Mouse (Mus musculus): ENCODE data around the gene Tmem143. TPM values are rescaled to one million over a fixed set of nuclear protein-coding genes. Genes with fewer than 3 reads are reported as not detected.
A peak's percentile ranks its signal among the peaks of the same experiment; 100 is the strongest.

Gene Tmem143
- polyA plus RNA-seq (2016; fragmentation: Nextera tagmentation; extraction: Ambion mirVana) = 5.8 and 6.5 TPM in 2 replicates

DNA sequence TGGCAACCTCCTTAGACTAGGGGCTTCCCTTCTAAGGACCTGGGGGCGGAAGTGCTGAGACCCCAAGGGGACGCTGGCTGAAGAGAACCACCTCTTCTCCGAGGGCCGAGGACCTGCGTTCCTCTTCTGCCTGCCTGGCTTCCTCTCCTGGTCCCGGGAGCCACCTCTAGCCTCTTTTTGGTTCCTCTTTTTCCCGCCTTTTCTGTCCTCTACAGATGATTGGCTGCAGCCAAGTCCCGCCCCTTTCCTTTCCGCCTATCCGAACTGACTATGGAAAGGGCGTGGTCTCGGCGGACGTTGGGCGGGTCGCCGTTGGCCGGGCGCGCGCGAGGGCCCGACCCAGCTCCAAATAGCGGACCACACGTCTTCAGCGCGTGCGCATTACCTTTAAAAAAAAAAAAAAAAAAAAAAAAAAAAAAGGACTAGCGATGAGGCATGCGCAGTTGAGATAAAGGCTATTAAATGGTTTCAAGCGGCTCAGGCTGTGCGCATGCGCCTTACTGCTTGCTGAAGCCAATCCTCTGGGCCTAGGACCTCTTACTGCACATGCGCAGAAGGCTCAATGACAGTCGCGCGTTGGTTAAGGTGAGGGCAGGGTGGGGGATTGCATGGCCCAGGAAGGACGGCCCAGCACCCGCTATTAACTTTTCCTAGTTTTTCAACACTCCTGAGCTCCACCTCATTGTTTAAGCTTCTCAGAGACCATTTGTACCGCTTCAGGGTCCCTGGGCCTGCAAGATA, at the start of gene Tmem143, which contains the start of gene Syngr4:
Gene Tmem143 (plus strand): TSS at position 425 of the 741 bp plus-strand sequence.
Gene Syngr4 (minus strand): TSS at position 198 of the 741 bp plus-strand sequence.
- WGBS = under 1% methylated on average over 40 of the region's 40 CpGs
- DNase-seq (ENCODE audit: low spot score) = peak; percentile 98
- H3K4me3 ChIP-seq = peak within 1 kb of the TSS; percentile 61
- peaks cover 7% of the 10 kb centered on the region; the same call in 1 of the 2 replicates for H3K27me3 ChIP-seq (ENCODE audit: insufficient read depth, poor library complexity, severe bottlenecking)
- no peaks in the 10 kb centered on the region for H3K36me3 ChIP-seq
- peaks cover 17% of the 10 kb centered on the region; the same call in 1 of the 2 replicates for H3K4me1 ChIP-seq
- no peaks in the 10 kb centered on the region for H3K9me3 ChIP-seq
- peak within 1 kb of the TSS; percentile 91 for H3K27ac ChIP-seq

DNA sequence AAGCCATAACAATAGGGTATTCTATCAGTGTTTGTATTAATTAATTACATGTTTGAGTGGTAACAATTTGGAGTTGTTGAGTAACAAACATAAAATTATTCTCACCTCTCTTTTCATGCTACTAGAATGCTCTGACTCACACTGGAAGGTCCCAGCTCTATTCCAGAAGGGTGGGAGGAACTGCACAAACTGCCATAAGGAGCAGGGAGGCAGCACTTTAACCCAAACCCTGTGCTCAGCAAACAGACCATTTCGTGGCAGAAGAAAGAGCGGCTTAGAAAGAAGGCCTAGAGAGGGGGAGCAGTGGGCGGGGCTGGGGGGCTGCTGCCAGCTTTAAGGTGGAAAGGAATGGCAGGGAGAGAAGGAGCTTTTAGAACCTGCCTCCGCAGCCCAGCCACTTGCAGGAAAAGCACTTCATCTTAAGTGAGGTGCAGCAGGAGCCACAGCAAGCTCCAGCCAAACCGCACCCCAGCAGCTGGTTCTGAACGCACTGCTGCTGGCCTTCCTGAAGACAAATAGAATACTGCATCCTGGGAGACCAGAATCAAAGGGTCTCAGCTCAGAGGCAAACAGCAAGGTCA, 48.2 kb upstream of the Tmem143 start:
- Histone ChIP-seq H3K36me3 (no peaks in the 10 kb centered on the region), H3K9me3 (no peaks in the 10 kb centered on the region), H3K4me3 (no peak overlapping the region), H3K27me3 (ENCODE audit: insufficient read depth, poor library complexity, severe bottlenecking) (peaks cover 56% of the 10 kb centered on the region), H3K4me1 (0 out of 2 replicates have a peak, but pooled peaks cover 3% of the 10 kb centered on the region), H3K27ac (no peak overlapping the region)
- DNase-seq (ENCODE audit: low spot score) = no peak
- WGBS = 18% methylated on average over 6 of the region's 6 CpGs

DNA sequence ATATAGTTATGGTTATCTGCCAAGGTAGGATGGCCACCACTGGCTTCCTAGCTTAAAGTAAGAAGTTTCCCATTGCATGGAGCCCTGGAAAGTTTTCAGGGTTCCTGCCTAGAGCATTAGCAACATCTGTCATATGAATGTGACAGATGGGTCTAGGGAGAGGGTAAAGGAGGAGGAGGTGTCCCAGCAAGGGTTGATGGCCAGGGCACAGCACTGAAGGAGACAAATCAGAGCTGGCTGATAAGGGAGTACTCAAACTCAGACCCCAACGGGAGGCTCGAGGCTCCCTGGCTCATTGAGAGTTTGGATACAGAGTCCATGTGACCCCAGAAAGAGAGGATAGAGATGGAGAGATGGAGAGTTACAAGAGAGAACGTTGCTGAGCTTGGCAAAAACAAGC, 46.1 kb upstream of the Tmem143 start:
- Histone ChIP-seq H3K27me3 (ENCODE audit: insufficient read depth, poor library complexity, severe bottlenecking) (peaks cover 61% of the 10 kb centered on the region), H3K9me3 (no peaks in the 10 kb centered on the region), H3K36me3 (no peaks in the 10 kb centered on the region), H3K27ac (no peak overlapping the region), H3K4me3 (no peak overlapping the region), H3K4me1 (0 out of 2 replicates have a peak, but pooled peaks cover 3% of the 10 kb centered on the region)
- DNase-seq (ENCODE audit: low spot score) = no peak
- 58% methylated on average over 3 of the region's 3 CpGs for WGBS

DNA sequence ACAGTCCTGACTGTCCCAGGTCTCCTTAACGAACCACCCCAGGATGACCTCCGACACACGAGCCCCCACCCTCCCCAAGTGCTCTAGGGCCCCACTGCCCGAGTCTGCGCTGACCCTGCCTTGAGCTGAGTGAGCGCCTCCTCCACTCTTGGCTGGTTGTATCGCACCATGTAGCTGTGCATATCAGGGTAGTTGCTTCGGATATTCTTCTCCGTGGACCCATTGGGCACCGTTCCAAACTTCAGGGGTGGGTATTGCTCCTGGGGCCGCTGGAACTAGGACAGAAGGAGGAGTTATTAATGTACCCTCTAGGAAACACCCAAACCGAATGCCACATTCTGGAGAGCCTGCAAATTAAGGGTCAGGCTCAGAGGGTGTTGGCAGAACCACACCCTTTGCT, 43.7 kb upstream of the Tmem143 start:
- Histone ChIP-seq H3K4me3 (no peak overlapping the region), H3K27me3 (ENCODE audit: insufficient read depth, poor library complexity, severe bottlenecking) (peaks cover 75% of the 10 kb centered on the region)
- 79% methylated on average over 12 of the region's 12 CpGs for WGBS

DNA sequence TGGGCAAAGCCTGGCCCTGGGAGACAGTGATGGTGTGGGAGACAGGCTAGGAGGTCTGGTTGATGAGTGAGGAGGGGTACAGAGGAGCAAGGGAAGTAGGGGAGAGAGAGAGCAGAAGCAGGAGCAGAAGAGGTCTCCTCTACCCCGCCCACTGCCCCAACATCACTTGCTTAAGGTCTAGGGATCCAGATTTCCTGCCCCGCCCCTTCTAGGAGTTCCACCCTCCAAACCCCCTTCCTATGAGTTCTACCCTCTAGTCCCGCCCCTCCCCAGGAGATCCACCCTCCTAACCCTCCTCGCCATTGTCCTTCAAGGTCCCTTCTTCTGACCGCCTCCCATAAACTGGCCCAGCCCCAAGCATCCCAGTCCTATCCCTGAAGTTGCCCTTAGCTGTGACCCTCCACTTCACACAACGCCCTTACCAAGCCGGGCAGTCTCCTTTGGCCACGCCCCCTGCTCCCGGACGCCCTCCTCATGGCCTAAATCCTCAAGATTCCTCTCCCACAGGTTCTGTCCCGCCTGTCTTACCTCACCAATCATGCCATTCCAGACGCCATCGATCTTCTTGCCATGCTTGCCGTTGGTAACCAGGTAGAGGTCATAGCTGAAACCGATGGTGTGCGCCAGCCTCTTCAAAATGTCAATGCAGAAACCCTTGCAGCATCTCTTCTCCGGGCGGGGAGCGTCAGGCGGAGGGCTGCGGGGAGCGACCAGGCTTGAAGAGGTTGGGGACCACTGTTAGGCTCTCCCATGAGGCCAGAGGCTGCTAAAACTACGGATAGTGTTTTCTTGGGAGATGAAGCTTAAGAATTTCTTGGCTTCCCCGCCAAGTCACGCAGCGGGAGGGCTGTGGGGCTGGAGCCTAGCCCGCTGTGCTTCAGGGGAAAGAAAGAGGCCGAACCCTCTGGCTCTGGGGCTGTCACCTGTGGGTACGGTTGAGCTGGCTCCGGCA, 39.5 kb upstream of the Tmem143 start:
- peak overlapping the region; percentile 55 for H3K4me3 ChIP-seq
- WGBS = 1% methylated on average over 29 of the region's 30 CpGs
- 0 out of 2 replicates have a peak overlapping the region, but pooled peaks have one; percentile 22 for H3K27ac ChIP-seq
- no peaks in the 10 kb centered on the region for H3K9me3 ChIP-seq
- no peak for DNase-seq (ENCODE audit: low spot score)
- H3K4me1 ChIP-seq = peaks cover 19% of the 10 kb centered on the region
- no peaks in the 10 kb centered on the region for H3K36me3 ChIP-seq
- peaks cover 95% of the 10 kb centered on the region for H3K27me3 ChIP-seq (ENCODE audit: insufficient read depth, poor library complexity, severe bottlenecking)

More for the DNA sequence above, 43.7 kb upstream of the Tmem143 start:
- no peak for DNase-seq (ENCODE audit: low spot score)
- H3K9me3 ChIP-seq = no peaks in the 10 kb centered on the region
- H3K27ac ChIP-seq = no peak overlapping the region
- peaks cover 17% of the 10 kb centered on the region for H3K4me1 ChIP-seq
- no peaks in the 10 kb centered on the region for H3K36me3 ChIP-seq

DNA sequence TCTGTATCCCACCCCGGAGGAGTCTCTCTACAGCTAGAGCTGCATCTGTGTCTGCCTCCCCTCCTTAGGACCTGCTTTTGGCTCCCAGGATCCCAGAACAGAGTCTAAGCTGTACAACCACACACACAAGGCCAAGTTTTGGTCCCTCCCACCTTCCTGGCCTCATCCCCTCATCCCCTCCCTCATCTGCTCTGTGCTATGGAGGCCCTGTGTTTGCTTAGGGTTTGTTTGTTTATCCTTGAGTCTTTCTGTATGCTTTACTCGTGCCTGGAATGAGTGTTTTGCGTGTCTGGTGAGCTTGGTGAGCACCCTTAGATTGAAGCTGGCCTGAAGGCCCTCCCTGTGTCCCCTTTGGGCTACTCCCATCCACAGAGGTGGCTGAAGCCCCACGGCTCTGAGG, 37.7 kb upstream of the Tmem143 start:
- H3K9me3 ChIP-seq = no peaks in the 10 kb centered on the region
- H3K36me3 ChIP-seq = no peaks in the 10 kb centered on the region
- peaks cover 98% of the 10 kb centered on the region for H3K27me3 ChIP-seq (ENCODE audit: insufficient read depth, poor library complexity, severe bottlenecking)
- H3K4me1 ChIP-seq = peaks cover 19% of the 10 kb centered on the region
- no peak for DNase-seq (ENCODE audit: low spot score)
- WGBS = 53% methylated on average over 4 of the region's 4 CpGs
- no peak overlapping the region for H3K27ac ChIP-seq
- no peak overlapping the region for H3K4me3 ChIP-seq

DNA sequence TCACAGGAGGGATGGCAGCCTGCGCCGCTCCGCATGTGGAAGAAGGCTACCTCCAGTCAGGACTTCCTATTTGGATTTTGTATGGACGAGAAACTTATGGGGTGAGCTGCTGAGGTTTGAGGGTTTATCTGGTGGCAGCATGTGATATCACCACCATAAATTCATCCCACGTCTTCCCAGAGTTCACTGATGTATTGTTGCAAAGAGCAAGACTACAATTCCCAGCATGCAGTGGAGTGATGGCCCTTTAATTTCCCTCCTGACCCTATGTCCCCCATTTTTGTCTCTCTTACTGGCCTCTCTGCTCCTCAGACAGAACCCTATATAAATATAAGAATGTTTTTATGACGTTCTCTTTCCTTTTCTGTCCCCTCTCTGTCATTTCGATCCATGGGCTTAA, 33.9 kb upstream of the Tmem143 start:
- Histone ChIP-seq H3K9me3 (no peaks in the 10 kb centered on the region), H3K4me1 (peaks cover 25% of the 10 kb centered on the region), H3K4me3 (no peak overlapping the region), H3K27me3 (ENCODE audit: insufficient read depth, poor library complexity, severe bottlenecking) (peaks cover 77% of the 10 kb centered on the region), H3K36me3 (no peaks in the 10 kb centered on the region), H3K27ac (no peak overlapping the region)
- DNase-seq (ENCODE audit: low spot score) = no peak
- WGBS = 82% methylated on average over 7 of the region's 7 CpGs

DNA sequence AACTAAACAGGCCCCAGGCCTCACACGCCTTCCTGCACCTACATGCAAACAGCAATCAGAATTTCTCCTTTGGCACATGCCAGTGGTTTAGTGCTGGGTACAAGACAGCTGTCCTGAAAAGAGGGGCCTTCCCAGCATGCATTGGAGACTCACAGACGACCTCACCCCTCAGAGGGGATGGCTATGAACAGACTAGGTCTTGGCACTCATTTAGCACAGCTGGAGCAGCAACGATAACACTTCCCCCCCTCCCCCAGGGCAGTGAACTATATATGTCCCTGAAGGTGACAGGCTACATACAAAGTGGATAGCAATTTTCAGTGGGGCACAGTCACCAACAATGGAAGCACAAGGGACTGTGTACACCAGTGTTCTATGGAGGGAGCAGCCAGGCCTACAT, 32.3 kb upstream of the Tmem143 start:
- H3K27me3 ChIP-seq (ENCODE audit: insufficient read depth, poor library complexity, severe bottlenecking) = peaks cover 77% of the 10 kb centered on the region
- no peak overlapping the region for H3K27ac ChIP-seq
- DNase-seq (ENCODE audit: low spot score) = no peak
- H3K36me3 ChIP-seq = no peaks in the 10 kb centered on the region
- H3K4me3 ChIP-seq = no peak overlapping the region
- no peaks in the 10 kb centered on the region for H3K9me3 ChIP-seq
- 61% methylated on average over 3 of the region's 3 CpGs for WGBS
- peaks cover 37% of the 10 kb centered on the region for H3K4me1 ChIP-seq

DNA sequence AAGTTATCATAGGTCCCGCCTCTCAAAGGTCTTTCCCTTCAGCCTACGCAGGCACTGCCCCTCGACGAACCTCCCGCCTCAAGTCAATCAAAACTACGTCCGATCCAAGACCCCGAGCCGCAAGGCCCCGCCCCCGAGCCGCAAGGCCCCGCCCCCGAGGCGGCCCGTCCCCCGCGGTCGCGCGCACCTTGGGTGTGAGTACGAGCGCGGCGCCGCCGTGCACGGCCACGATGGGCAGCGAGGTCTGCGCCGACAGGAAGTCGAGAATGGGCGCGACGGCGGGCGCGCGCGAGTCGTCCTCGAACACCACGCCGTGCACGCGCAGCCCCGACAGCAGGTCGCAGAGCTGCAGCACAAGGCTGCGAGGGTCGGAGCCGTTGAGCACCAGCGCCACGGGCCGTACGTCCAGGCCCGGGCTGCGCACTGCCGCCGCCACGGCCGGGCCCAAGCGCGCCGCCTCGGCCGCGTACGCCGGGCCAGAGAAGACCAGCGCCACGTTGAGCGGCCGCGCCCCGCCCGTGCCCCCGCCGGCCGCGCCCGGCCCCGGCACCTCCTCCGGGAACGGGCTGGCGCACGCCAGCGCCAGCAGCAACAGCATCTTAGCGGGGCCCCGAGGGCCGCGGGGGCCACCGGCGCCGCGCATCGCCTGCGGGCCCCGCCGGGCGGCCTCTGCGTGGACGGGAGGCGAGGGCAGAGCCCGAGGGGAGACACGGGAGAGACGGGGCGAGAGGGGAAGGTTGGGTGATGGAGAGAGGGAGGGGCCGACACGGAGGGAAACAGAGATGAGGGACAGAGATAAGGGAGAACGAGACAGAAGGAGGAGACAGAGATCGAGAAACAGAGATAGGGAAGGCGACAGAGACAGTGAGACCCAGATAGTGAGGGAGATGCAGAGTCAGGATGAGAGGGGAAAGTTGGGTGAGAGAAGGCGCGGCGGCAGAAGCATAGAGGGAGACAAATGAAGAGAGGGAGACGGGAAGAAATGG, 30.5 kb upstream of the Tmem143 start:
- Histone ChIP-seq H3K9me3 (no peaks in the 10 kb centered on the region), H3K4me3 (peak overlapping the region; percentile 82), H3K36me3 (no peaks in the 10 kb centered on the region), H3K27me3 (ENCODE audit: insufficient read depth, poor library complexity, severe bottlenecking) (peaks cover 77% of the 10 kb centered on the region), H3K4me1 (peaks cover 53% of the 10 kb centered on the region), H3K27ac (peak overlapping the region; percentile 93)
- DNase-seq (ENCODE audit: low spot score) = peak; percentile 95
- 1% methylated on average over 117 of the region's 117 CpGs for WGBS

DNA sequence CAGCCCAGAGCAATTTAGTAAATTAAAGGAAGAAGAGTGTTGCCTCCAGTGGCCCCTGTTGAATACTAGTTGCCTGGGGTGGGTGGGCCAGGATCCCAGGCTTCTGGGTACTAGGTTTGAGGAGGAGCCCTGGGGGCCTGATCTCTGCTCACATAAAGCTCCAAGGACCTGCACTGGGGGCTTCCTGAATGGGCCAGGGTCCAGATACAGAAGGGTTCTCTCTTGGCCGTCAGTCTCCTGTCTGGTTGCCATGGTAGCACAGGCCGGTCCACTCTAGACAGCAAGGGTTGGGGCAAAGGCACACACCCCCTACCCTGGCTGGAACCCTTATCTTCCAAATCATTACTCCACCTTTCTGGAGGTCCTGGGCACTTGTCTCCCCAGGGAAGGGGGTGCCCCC, 28.9 kb upstream of the Tmem143 start:
- Histone ChIP-seq H3K9me3 (no peaks in the 10 kb centered on the region), H3K4me1 (peaks cover 53% of the 10 kb centered on the region), H3K4me3 (peak overlapping the region; percentile 82), H3K27me3 (ENCODE audit: insufficient read depth, poor library complexity, severe bottlenecking) (peaks cover 71% of the 10 kb centered on the region), H3K36me3 (no peaks in the 10 kb centered on the region), H3K27ac (no peak overlapping the region)
- no peak for DNase-seq (ENCODE audit: low spot score)
- 30% methylated on average over 2 of the region's 2 CpGs for WGBS

DNA sequence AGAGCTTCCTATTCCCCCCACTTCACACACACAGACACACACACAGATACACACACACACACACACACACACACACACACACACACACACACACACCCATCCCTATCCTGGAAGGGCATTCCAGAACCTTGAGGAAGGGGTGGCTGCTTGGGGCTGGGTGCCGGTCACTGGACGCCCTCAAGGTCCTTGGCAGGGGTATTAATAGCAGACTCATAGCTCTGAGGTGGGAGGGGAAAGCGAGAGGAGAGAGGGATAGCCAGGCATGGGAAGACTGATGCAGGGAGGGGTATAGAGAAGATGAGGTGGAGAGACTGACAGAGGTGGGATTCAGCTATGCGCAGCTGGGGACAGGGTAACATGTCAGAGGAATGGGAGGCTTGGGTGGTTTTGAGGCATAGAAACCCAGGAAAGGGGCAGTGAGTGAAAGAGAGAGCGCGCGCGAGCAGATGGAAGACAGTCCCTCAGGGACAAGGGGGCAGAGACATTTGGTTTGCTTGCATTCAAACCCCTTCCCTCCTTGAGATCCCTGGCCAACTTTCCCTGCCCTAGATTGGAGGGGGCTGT, 27.6 kb upstream of the Tmem143 start:
- Histone ChIP-seq H3K36me3 (peaks cover 2% of the 10 kb centered on the region), H3K9me3 (no peaks in the 10 kb centered on the region), H3K27ac (peak overlapping the region; percentile 49), H3K4me3 (peak overlapping the region; percentile 52), H3K4me1 (peaks cover 61% of the 10 kb centered on the region), H3K27me3 (ENCODE audit: insufficient read depth, poor library complexity, severe bottlenecking) (peaks cover 60% of the 10 kb centered on the region)
- no peak for DNase-seq (ENCODE audit: low spot score)
- 17% methylated on average over 8 of the region's 8 CpGs for WGBS

Data from heart, embryonic 10.5 days (tissue).